Comparison of ENCODE assay signal across 8 mouse cellular contexts in the genomic region with DNA sequence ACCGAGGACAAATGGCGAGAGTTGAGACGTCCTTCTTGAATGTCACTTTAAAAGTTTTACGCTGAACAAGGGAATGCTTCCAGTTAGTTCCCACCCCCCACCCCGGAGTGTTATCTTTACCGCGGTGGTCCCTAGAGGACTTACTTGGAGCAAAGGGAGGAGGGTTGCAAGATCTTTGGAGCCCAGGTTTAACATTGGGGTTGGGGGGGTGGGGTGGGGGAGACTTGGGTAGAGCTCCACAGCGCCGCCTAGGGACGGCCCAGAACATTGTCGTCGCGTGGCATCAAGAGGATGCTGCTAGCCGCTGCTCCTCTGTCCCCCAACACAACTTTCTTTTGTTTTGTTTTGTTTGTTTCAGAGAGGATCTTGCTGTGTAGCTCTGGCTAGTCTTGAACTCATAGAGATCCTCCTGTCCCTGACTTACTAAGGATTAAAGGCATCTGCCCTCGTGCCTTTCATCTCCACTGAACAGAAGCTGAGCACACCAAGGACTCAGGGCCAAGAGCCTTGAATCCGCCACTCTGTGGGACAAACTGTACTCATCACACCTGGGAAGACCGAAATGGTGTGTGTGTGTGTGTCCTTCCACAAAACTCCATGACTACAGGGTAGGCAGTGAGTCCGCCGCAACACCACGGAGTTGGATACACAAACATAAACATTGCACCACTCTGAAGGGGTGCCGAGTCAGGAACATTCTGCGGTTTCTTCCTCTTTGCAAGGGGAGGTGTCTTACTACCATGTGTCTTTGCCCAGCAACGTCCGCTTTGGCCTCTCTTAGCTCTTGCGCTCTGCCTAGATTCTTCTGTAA. TPM values are rescaled to one million over a fixed set of nuclear protein-coding genes. Genes with fewer than 3 reads are reported as not detected.
DNase-seq lines count a peak whose midpoint lies in the region; ATAC-seq and TF ChIP-seq lines count a peak whose summit lies in the region.

No protein-coding gene starts in this region.

- peak overlapping the region; percentile 54 for H3K4me3 ChIP-seq in neural tube, embryonic 11.5 days (ENCODE audit: low read depth, low read length)
- peak overlapping the region; percentile 76 for H3K4me3 ChIP-seq in forebrain, postnatal 0 days (ENCODE audit: low read depth, low read length)
- H3K4me3 ChIP-seq in hindbrain, postnatal 0 days (ENCODE audit: low read length), result peak overlapping the region; percentile 64
- H3K4me3 ChIP-seq in limb, embryonic 10.5 days, result peak overlapping the region; percentile 78

- TF ChIP-seq CTCF in forebrain, postnatal 0 days (IDR thresholded peaks at IDR 0.05; ENCODE audit: low read depth), result peak; percentile 69
- peak; percentile 74 for TF ChIP-seq CTCF in hindbrain, postnatal 0 days (IDR thresholded peaks at IDR 0.05; ENCODE audit: low read depth)

- peak; percentile 33 for ATAC-seq in neural tube, embryonic 11.5 days (ENCODE audit: insufficient read depth, low FRiP score, low TSS enrichment)
- ATAC-seq in forebrain, postnatal 0 days, result peak; percentile 5
- peak; percentile 30 for ATAC-seq in hindbrain, postnatal 0 days

- H3K4me1 ChIP-seq in neural tube, embryonic 11.5 days (ENCODE audit: control insufficient read depth, insufficient read depth, low read length), result peaks cover 24% of the 10 kb centered on the region
- H3K4me1 ChIP-seq in forebrain, postnatal 0 days (ENCODE audit: insufficient read depth), result peaks cover 21% of the 10 kb centered on the region
- H3K4me1 ChIP-seq in hindbrain, postnatal 0 days (ENCODE audit: insufficient read depth, low read length), result peaks cover 24% of the 10 kb centered on the region
- peaks cover 32% of the 10 kb centered on the region for H3K4me1 ChIP-seq in limb, embryonic 10.5 days

- peak overlapping the region; percentile 92 for H3K9ac ChIP-seq in neural tube, embryonic 11.5 days (ENCODE audit: low read length)
- H3K9ac ChIP-seq in forebrain, postnatal 0 days, result peak overlapping the region; percentile 98
- peak overlapping the region; percentile 91 for H3K9ac ChIP-seq in hindbrain, postnatal 0 days (replicated peaks; ENCODE audit: low read length)

- no peaks in the 10 kb centered on the region for H3K27me3 ChIP-seq in neural tube, embryonic 11.5 days (ENCODE audit: control insufficient read depth, insufficient read depth, low read length)
- H3K27me3 ChIP-seq in forebrain, postnatal 0 days (ENCODE audit: insufficient read depth, low read length), result no peaks in the 10 kb centered on the region
- H3K27me3 ChIP-seq in hindbrain, postnatal 0 days (ENCODE audit: insufficient read depth, low read length), result no peaks in the 10 kb centered on the region
- 0 out of 2 replicates have a peak, but pooled peaks cover 9% of the 10 kb centered on the region for H3K27me3 ChIP-seq in limb, embryonic 10.5 days (ENCODE audit: low read depth, poor library complexity, severe bottlenecking)

- H3K9me3 ChIP-seq in neural tube, embryonic 11.5 days (ENCODE audit: control insufficient read depth, low read length), result no peaks in the 10 kb centered on the region
- H3K9me3 ChIP-seq in forebrain, postnatal 0 days (ENCODE audit: low read length), result no peaks in the 10 kb centered on the region
- H3K9me3 ChIP-seq in hindbrain, postnatal 0 days (ENCODE audit: low read length), result no peaks in the 10 kb centered on the region
- no peaks in the 10 kb centered on the region for H3K9me3 ChIP-seq in limb, embryonic 10.5 days (replicated peaks)

- H3K4me2 ChIP-seq in neural tube, embryonic 11.5 days (ENCODE audit: low read depth), result peak overlapping the region; percentile 61
- H3K4me2 ChIP-seq in forebrain, postnatal 0 days (ENCODE audit: low read depth), result peak overlapping the region; percentile 84
- peak overlapping the region; percentile 86 for H3K4me2 ChIP-seq in hindbrain, postnatal 0 days (ENCODE audit: low read depth, low read length)

- H3K36me3 ChIP-seq in neural tube, embryonic 11.5 days (ENCODE audit: control insufficient read depth, insufficient read depth, low read length), result peaks cover 3% of the 10 kb centered on the region
- no peaks in the 10 kb centered on the region for H3K36me3 ChIP-seq in forebrain, postnatal 0 days (ENCODE audit: insufficient read depth)
- H3K36me3 ChIP-seq in hindbrain, postnatal 0 days (ENCODE audit: insufficient read depth, low read length), result 0 out of 2 replicates have a peak, but pooled peaks cover 3% of the 10 kb centered on the region
- peaks cover 20% of the 10 kb centered on the region for H3K36me3 ChIP-seq in limb, embryonic 10.5 days

- DNase-seq in neural tube, embryonic 11.5 days (ENCODE audit: low spot score), result peak; percentile 85
- DNase-seq in neural tube, embryonic 10.5 days (ENCODE audit: extremely low spot score, low spot score), result no peak
- DNase-seq in cerebellum, adult 8-10 months, result peak; percentile 68
- DNase-seq in forebrain, postnatal 0 days, result peak; percentile 80
- peak; percentile 84 for DNase-seq in hindbrain, postnatal 0 days (ENCODE audit: low spot score)
- peak; percentile 88 for DNase-seq in limb, embryonic 10.5 days (ENCODE audit: low spot score)
- DNase-seq in mesoderm, embryonic 11.5 days (ENCODE audit: low read depth, low spot score), result peak; percentile 88
- peak; percentile 82 to 91 for DNase-seq in spleen, postnatal 10 days (ENCODE audit: low spot score in 2 of 2)

- H3K27ac ChIP-seq in neural tube, embryonic 11.5 days (ENCODE audit: low read depth, low read length), result peak overlapping the region; percentile 98
- H3K27ac ChIP-seq in forebrain, postnatal 0 days (ENCODE audit: low read depth, low read length), result peak overlapping the region; percentile 97
- peak overlapping the region; percentile 98 for H3K27ac ChIP-seq in hindbrain, postnatal 0 days
- H3K27ac ChIP-seq in limb, embryonic 10.5 days, result peak overlapping the region; percentile 98

- 26% methylated on average over 25 of the region's 25 CpGs for WGBS in neural tube, embryonic 11.5 days
- whole genome bisulfite sequencing in forebrain, postnatal 0 days, result 28% methylated on average over 25 of the region's 25 CpGs
- WGBS in hindbrain, postnatal 0 days, result 26% methylated on average over 25 of the region's 25 CpGs
- WGBS in limb, embryonic 10.5 days, result 27% methylated on average over 25 of the region's 25 CpGs

RNA-seq across cellular contexts. Expression of a gene that starts 52.1 kb away (rescaled TPM):
- 121 and 126 TPM in 2 replicates for polyA plus RNA-seq in neural tube, embryonic 11.5 days (2014; fragmentation: Nextera tagmentation; extraction: Ambion mirVana)
- total RNA-seq in forebrain, postnatal 0 days (2014; rRNA removed), result 137 and 186 TPM in 2 replicates
- polyA plus RNA-seq in forebrain, postnatal 0 days (2015; fragmentation: Nextera tagmentation; extraction: Ambion mirVana), result 103 and 106 TPM in 2 replicates
- 235 and 250 TPM in 2 replicates for total RNA-seq in hindbrain, postnatal 0 days (2014; rRNA removed)
- 81.2 and 93.5 TPM in 2 replicates for polyA plus RNA-seq in hindbrain, postnatal 0 days (2015; fragmentation: Nextera tagmentation; extraction: Ambion mirVana)
- polyA plus RNA-seq in limb, embryonic 10.5 days (2016; fragmentation: Nextera tagmentation; extraction: Ambion mirVana), result 114 and 121 TPM in 2 replicates

RNA-seq across cellular contexts. Expression of a gene that starts 52.8 kb away (rescaled TPM):
- 32.9 and 34.0 TPM in 2 replicates for polyA plus RNA-seq in neural tube, embryonic 11.5 days (2014; fragmentation: Nextera tagmentation; extraction: Ambion mirVana)
- total RNA-seq in forebrain, postnatal 0 days (2014; rRNA removed), result 32.7 and 41.0 TPM in 2 replicates
- 36.0 and 38.5 TPM in 2 replicates for polyA plus RNA-seq in forebrain, postnatal 0 days (2015; fragmentation: Nextera tagmentation; extraction: Ambion mirVana)
- 50.5 and 51.4 TPM in 2 replicates for total RNA-seq in hindbrain, postnatal 0 days (2014; rRNA removed)
- polyA plus RNA-seq in hindbrain, postnatal 0 days (2015; fragmentation: Nextera tagmentation; extraction: Ambion mirVana), result 25.3 and 27.0 TPM in 2 replicates
- polyA plus RNA-seq in limb, embryonic 10.5 days (2016; fragmentation: Nextera tagmentation; extraction: Ambion mirVana), result 23.5 and 26.1 TPM in 2 replicates
